Mouse (Mus musculus) thymus, adult 2 months (tissue): ENCODE measurements at regions not wholly inside any gene's neighbourhood (a gene's known extent, or its start where the extent isn't known, plus 50 kb on each side); places are given as distances from the start of the nearest gene placed in this dataset.
"Not testable (repeated sequence)": the region's sequence is repeated elsewhere in the genome, so short reads cannot be mapped to it uniquely, and the experiment has no call there.

Experiments used
- DNase-seq: peaks from one replicate; pipeline ENCODE4 v3.0.0; 2021
- H3K27ac ChIP-seq: fragments of 200-500 bp; 2 replicates; pipeline ENCODE4 v1.5.1; 2012; ENCODE audit warnings: low read length, control low read depth; ENCODE audit not compliant: control insufficient read depth, insufficient read depth
- H3K27me3 ChIP-seq: fragments of 200-500 bp; 2 replicates; pipeline ENCODE4 v1.6.1; 2012; ENCODE audit warnings: mild to moderate bottlenecking, low read length, moderate library complexity, mixed read lengths; ENCODE audit not compliant: control insufficient read depth, insufficient read depth
- H3K36me3 ChIP-seq: fragments of 200-500 bp; 2 replicates; pipeline ENCODE4 v1.6.1; 2012; ENCODE audit warnings: mild to moderate bottlenecking, low read length, moderate library complexity; ENCODE audit not compliant: control insufficient read depth, insufficient read depth
- H3K4me1 ChIP-seq: fragments of 200-500 bp; replicated peaks from 2 replicates; pipeline ENCODE4 v1.6.1; 2012; ENCODE audit warnings: low read length; ENCODE audit not compliant: control insufficient read depth, insufficient read depth
- H3K4me3 ChIP-seq: fragments of 200-500 bp; 2 replicates; pipeline ENCODE4 v1.5.1; 2012; ENCODE audit warnings: mild to moderate bottlenecking, low read length, control low read depth, moderate library complexity; ENCODE audit not compliant: control insufficient read depth, insufficient read depth
- CTCF ChIP-seq: fragments of 200-500 bp; IDR thresholded peaks from 2 replicates; pipeline ENCODE4 v1.5.1; 2012; ENCODE audit warnings: mild to moderate bottlenecking, control low read depth, low read length, moderate library complexity, borderline replicate concordance; ENCODE audit not compliant: control insufficient read depth, poor library complexity, insufficient read depth; ENCODE audit errors: extremely low read depth
- POLR2A ChIP-seq: fragments of 200-500 bp; IDR thresholded peaks from 2 replicates; pipeline ENCODE4 v1.6.1; 2012; ENCODE audit warnings: mild to moderate bottlenecking, low read length, control low read depth, moderate library complexity; ENCODE audit not compliant: control insufficient read depth, poor library complexity, insufficient read depth; ENCODE audit errors: extremely low read depth
- WGBS: fragments of 180-500 bp; shearing (Covaris S2); methylation state at CpG from one replicate; pipeline ENCODE4 v1.1.7; 2018; 5-methylcytosine and 5-hydroxymethylcytosine counted together

DNA sequence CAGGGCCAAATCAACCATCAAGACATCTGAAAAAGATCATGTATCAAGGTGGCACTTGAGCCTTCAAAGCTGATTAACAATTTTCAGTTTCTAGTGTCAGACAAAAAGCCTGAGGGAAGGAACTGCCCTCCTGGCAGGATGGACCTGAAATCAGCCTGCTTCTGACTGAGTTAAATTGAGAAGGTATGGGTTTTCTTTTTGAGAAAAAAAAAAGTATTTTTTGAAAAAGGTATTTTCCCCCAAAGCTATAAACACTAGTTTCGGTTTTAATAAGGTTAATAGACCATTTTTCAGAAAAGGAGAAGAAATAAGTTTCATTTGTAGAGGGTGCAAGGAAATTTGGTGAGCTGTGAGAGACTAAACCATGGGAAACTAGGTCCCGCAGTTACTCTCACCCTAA is 124.6 kb upstream of the Mrpl21 start:
- H3K27me3 ChIP-seq, H3K36me3 ChIP-seq, H3K4me1 ChIP-seq, H3K4me3 ChIP-seq, DNase-seq, H3K27ac ChIP-seq: not testable (repeated sequence)
- 72% methylated on average over 2 of the region's 2 CpGs for WGBS

- no peaks in the 10 kb centered on the region for H3K36me3 ChIP-seq
- H3K4me1 ChIP-seq: no peaks in the 10 kb centered on the region
- TF ChIP-seq POLR2A: no peak
- TF ChIP-seq CTCF: no peak
- H3K4me3 ChIP-seq: no peak overlapping the region
- no peak for DNase-seq
- WGBS: 91% methylated on average over 12 of the region's 12 CpGs
- no peaks in the 10 kb centered on the region for H3K27me3 ChIP-seq
- no peak overlapping the region for H3K27ac ChIP-seq
These were observed 123.4 kb upstream of the Mrpl21 start for GRCm38 (mm10) chr19:3159346-3159745.

DNA sequence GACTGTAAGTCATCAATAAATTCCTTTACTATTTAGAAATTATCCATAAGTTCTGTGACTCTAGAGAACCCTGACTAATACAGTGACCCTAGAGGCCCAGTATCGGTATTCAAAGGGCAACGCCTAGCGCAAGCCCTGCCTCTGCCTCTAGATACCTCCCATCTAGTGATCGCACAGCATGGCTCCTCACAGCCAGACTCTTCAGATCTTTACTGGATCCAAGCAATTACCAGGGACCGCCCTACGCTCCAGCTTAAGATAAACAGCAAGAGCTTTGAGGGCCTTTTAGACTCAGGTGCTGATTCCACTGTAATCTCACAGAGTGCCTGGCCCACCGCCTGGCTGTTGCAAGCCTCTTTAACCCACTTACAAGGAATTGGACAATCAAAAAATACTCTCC is 115.0 kb upstream of the Mrpl21 start:
- WGBS: 74% methylated on average over 7 of the region's 7 CpGs
- no peak overlapping the region for H3K4me3 ChIP-seq

GRCm38 (mm10) chr19:3182625-3183024 is 100.1 kb upstream of the Mrpl21 start:
- H3K4me1 ChIP-seq: no peaks in the 10 kb centered on the region
- no peaks in the 10 kb centered on the region for H3K27me3 ChIP-seq
- no peak for DNase-seq
- no peak overlapping the region for H3K4me3 ChIP-seq
- no peaks in the 10 kb centered on the region for H3K36me3 ChIP-seq
- H3K27ac ChIP-seq: no peak overlapping the region
- WGBS: 69% methylated on average over 2 of the region's 2 CpGs
- TF ChIP-seq CTCF (no peak), POLR2A (no peak)

More for the DNA sequence above, 115.0 kb upstream of the Mrpl21 start:
- no peaks in the 10 kb centered on the region for H3K27me3 ChIP-seq
- H3K36me3 ChIP-seq: no peaks in the 10 kb centered on the region
- no peak for TF ChIP-seq POLR2A
- no peak for TF ChIP-seq CTCF
- H3K4me1 ChIP-seq: no peaks in the 10 kb centered on the region
- no peak for DNase-seq
- no peak overlapping the region for H3K27ac ChIP-seq

- Histone ChIP-seq H3K4me1 (no peaks in the 10 kb centered on the region), H3K4me3 (no peak overlapping the region), H3K27ac (no peak overlapping the region), H3K27me3 (no peaks in the 10 kb centered on the region), H3K36me3 (no peaks in the 10 kb centered on the region)
- DNase-seq: no peak
- TF ChIP-seq POLR2A (no peak), CTCF (no peak)
These were observed 90.1 kb upstream of the Mrpl21 start for GRCm38 (mm10) chr19:3192644-3193043.

- not testable (repeated sequence) for H3K4me1 ChIP-seq, H3K27ac ChIP-seq, H3K36me3 ChIP-seq, H3K27me3 ChIP-seq, H3K4me3 ChIP-seq
- 59% methylated on average over 5 of the region's 5 CpGs for WGBS
- peak; percentile 25 for DNase-seq
These were observed 78.2 kb upstream of the Mrpl21 start for GRCm38 (mm10) chr19:3204504-3204903.

DNA sequence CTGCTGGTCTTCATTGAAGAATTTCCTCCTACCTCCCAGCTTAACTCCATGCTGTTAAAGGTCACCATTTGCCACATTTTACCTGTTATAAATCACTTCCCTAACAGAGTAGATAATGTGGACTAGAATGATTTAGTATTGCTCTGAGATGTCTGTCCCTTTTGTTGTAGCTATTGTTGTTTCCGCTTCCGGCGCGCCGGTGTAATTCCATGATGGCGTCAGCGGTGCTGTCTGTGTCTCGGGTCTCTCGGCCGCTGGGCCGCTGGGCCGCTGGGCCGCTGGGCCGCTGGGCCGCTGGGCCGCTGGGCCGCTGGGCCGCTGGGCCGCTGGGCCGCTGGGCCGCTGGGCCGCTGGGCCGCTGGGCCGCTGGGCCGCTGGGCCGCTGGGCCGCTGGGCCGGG is 77.3 kb upstream of the Mrpl21 start:
- DNase-seq, H3K4me3 ChIP-seq, H3K27me3 ChIP-seq, H3K27ac ChIP-seq, H3K4me1 ChIP-seq, H3K36me3 ChIP-seq: not testable (repeated sequence)
- WGBS: 92% methylated on average over 28 of the region's 28 CpGs
